Mouse (Mus musculus) midbrain, postnatal 0 days (tissue): ENCODE data around the gene Trpv6. TPM values are rescaled to one million over a fixed set of nuclear protein-coding genes. Genes with fewer than 3 reads are reported as not detected.

ENCODE experiments used
- ATAC-seq: fragments of 200-750 bp; cut with Nextera tagmentation; 2 replicates; pipeline ENCODE4 v1.8.0; 2017; ENCODE audit warnings: moderate number of reproducible peaks, mild to moderate bottlenecking, moderate TSS enrichment, moderate library complexity; ENCODE audit not compliant: low FRiP score
- DNase-seq: peaks from one replicate; pipeline ENCODE4 v3.0.0-alpha.2; 2015; ENCODE audit warnings: low spot score
- H3K27ac ChIP-seq: fragments of 300-500 bp; sonication (generic); 2 replicates; pipeline ENCODE4 v1.5.1; 2014; ENCODE audit warnings: low read depth, mild to moderate bottlenecking, low read length, mixed read lengths
- H3K27me3 ChIP-seq: fragments of 300-500 bp; sonication (generic); 2 replicates; pipeline ENCODE4 v1.6.1; 2014; ENCODE audit warnings: low read length, control low read depth, mixed read lengths; ENCODE audit not compliant: insufficient read depth
- H3K36me3 ChIP-seq: fragments of 300-500 bp; sonication (generic); 2 replicates; pipeline ENCODE4 v1.6.1; 2014; ENCODE audit warnings: low read length, control low read depth, mixed read lengths; ENCODE audit not compliant: insufficient read depth
- H3K4me1 ChIP-seq: fragments of 300-500 bp; sonication (generic); 2 replicates; pipeline ENCODE4 v1.6.1; 2014; ENCODE audit warnings: mild to moderate bottlenecking, control low read depth, antibody characterized with exemption, low read length, mixed read lengths; ENCODE audit not compliant: insufficient read depth
- H3K4me2 ChIP-seq: fragments of 300-500 bp; sonication (generic); 2 replicates; pipeline ENCODE4 v1.6.1; 2014; ENCODE audit warnings: low read depth, mild to moderate bottlenecking, low read length, mixed read lengths; ENCODE audit not compliant: poor library complexity, severe bottlenecking
- H3K4me3 ChIP-seq: fragments of 300-500 bp; sonication (generic); 2 replicates; pipeline ENCODE4 v1.5.1; 2014; ENCODE audit warnings: low read depth, mild to moderate bottlenecking, low read length, moderate library complexity
- H3K9ac ChIP-seq: fragments of 300-500 bp; sonication (generic); replicated peaks from 2 replicates; pipeline ENCODE4 v1.6.1; 2014; ENCODE audit warnings: mild to moderate bottlenecking, low read length, moderate library complexity, mixed read lengths; ENCODE audit not compliant: poor library complexity, severe bottlenecking
- H3K9me3 ChIP-seq: fragments of 300-500 bp; sonication (generic); 2 replicates; pipeline ENCODE4 v1.6.1; 2016; ENCODE audit warnings: low read length, control low read depth
- CTCF ChIP-seq: IDR thresholded peaks from 2 replicates; pipeline ENCODE4 v1.5.1; 2016; ENCODE audit warnings: antibody characterized with exemption, mild to moderate bottlenecking
- WGBS: fragments of 180-500 bp; shearing (Covaris S2); extraction: QIAGEN DNeasy Blood & Tissue Kit; methylation state at CpG from one replicate; pipeline ENCODE4 v1.1.7; 2014; 5-methylcytosine and 5-hydroxymethylcytosine counted together
- polyA plus RNA-seq: library from polyadenylated mRNA; unstranded; fragments of >200 nt; fragmentation: Nextera tagmentation; extraction: Ambion mirVana; gene quantifications from 2 replicates; pipeline ENCODE4 v1.2.1, GENCODE M21; 2015
- total RNA-seq: library from RNA; depleted of rRNA; stranded (reverse); fragments of >200 nt; gene quantifications from 2 replicates; pipeline ENCODE4 v1.2.3, GENCODE M21; 2014

Gene Trpv6
- total and polyA plus RNA-seq, 2 experiments from 2014 or later, result 0.78 TPM; not detected in 1

GRCm38 (mm10) chr6:41676530-41676929 is 40.3 kb upstream of the Trpv6 start:
- ATAC-seq (no peak), DNase-seq (no peak)
- Histone ChIP-seq H3K4me1 (no peaks in the 10 kb centered on the region), H3K4me2 (no peak overlapping the region), H3K4me3 (no peak overlapping the region), H3K9ac (no peak overlapping the region), H3K36me3 (no peaks in the 10 kb centered on the region), H3K27me3 (no peaks in the 10 kb centered on the region), H3K27ac (no peak overlapping the region), H3K9me3 (no peaks in the 10 kb centered on the region)
- no peak for TF ChIP-seq CTCF
- WGBS, result 88% methylated on average over 2 of the region's 2 CpGs

DNA sequence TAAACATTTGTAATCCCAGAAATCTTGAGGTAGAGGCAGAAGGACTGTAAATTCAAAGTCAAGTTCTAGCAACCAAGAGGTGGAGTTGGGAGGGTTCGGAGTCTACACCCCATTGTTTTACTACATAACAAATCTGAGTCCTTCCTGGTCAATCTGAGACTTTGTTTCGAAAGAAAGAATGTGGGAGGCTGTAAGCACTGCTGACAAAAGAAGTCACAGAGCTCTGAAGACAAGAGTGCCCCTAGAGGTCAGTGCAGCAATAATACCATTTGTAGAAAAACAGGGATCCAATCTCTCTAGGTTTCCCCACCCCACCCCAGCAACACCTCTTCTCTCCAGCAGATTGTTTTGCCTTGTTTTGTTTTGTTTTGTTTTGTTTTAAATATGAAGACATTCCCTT is 26.1 kb upstream of the Trpv6 start:
- no peaks in the 10 kb centered on the region for H3K4me1 ChIP-seq
- H3K9ac ChIP-seq, result no peak overlapping the region
- DNase-seq (peak; percentile 2), ATAC-seq (no peak)
- H3K36me3 ChIP-seq, result no peaks in the 10 kb centered on the region
- H3K27me3 ChIP-seq, result no peaks in the 10 kb centered on the region
- 34% methylated on average over 2 of the region's 2 CpGs for WGBS
- peak; percentile 42 for TF ChIP-seq CTCF
- no peak overlapping the region for H3K4me2 ChIP-seq
- no peak overlapping the region for H3K27ac ChIP-seq
- no peaks in the 10 kb centered on the region for H3K9me3 ChIP-seq
- H3K4me3 ChIP-seq, result no peak overlapping the region

GRCm38 (mm10) chr6:41658487-41658886 is 22.3 kb upstream of the Trpv6 start:
- no peak overlapping the region for H3K9ac ChIP-seq
- no peak overlapping the region for H3K4me3 ChIP-seq
- WGBS, result 76% methylated on average over 1 of the region's 1 CpGs
- no peak overlapping the region for H3K4me2 ChIP-seq
- no peak for DNase-seq
- no peaks in the 10 kb centered on the region for H3K4me1 ChIP-seq
- no peak overlapping the region for H3K27ac ChIP-seq
- TF ChIP-seq CTCF, result no peak
- no peak for ATAC-seq
- H3K36me3 ChIP-seq, result no peaks in the 10 kb centered on the region
- H3K9me3 ChIP-seq, result no peaks in the 10 kb centered on the region
- no peaks in the 10 kb centered on the region for H3K27me3 ChIP-seq

DNA sequence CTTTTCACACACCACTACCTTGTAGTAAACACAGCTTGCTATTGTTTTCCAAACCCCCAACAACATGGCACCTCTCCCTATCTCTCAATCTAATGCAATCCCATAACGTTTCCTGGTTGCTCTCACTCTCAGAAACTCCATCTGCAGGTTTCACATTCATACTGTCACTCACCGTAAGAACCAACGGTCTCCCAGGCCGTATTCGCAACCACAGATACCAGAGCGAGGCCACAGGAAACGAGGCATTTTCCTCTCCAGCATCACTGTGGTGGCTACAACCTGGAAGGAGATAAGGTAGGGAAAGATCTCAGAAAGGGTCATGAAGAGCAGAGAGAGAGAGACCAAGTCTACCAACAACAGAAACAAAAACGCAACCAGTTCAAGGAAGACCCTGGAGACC is 18.4 kb upstream of the Trpv6 start:
- Histone ChIP-seq H3K36me3 (no peaks in the 10 kb centered on the region), H3K4me1 (no peaks in the 10 kb centered on the region), H3K4me2 (no peak overlapping the region), H3K9ac (no peak overlapping the region), H3K4me3 (no peak overlapping the region), H3K27ac (no peak overlapping the region), H3K9me3 (no peaks in the 10 kb centered on the region), H3K27me3 (no peaks in the 10 kb centered on the region)
- WGBS, result 89% methylated on average over 8 of the region's 8 CpGs
- no peak for DNase-seq
- no peak for TF ChIP-seq CTCF
- no peak for ATAC-seq

DNA sequence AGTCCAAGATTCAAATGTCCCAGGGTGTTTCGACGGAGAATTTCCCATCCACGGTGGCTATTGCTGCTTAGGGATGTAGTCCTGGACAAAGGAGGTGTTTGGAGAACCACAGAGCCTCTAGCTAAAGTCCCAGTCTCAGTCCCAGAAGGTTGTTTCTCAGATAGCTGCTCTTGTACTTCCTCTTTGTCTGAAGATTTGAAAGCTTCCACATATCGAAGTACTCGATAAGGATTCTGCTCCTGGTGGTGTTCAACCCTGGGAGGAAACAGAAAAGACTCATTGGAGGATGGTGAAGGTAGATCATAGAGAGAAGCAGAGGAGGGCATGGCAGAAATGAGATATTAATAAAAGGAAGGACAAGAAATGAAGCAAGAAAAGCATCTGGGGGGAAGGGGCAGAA is 17.0 kb upstream of the Trpv6 start:
- H3K27me3 ChIP-seq, result no peaks in the 10 kb centered on the region
- no peak for TF ChIP-seq CTCF
- no peak overlapping the region for H3K27ac ChIP-seq
- no peak overlapping the region for H3K9ac ChIP-seq
- no peaks in the 10 kb centered on the region for H3K36me3 ChIP-seq
- no peaks in the 10 kb centered on the region for H3K4me1 ChIP-seq
- H3K9me3 ChIP-seq, result no peaks in the 10 kb centered on the region
- no peak overlapping the region for H3K4me3 ChIP-seq
- no peak overlapping the region for H3K4me2 ChIP-seq
- DNase-seq (no peak), ATAC-seq (no peak)
- 94% methylated on average over 5 of the region's 5 CpGs for WGBS

DNA sequence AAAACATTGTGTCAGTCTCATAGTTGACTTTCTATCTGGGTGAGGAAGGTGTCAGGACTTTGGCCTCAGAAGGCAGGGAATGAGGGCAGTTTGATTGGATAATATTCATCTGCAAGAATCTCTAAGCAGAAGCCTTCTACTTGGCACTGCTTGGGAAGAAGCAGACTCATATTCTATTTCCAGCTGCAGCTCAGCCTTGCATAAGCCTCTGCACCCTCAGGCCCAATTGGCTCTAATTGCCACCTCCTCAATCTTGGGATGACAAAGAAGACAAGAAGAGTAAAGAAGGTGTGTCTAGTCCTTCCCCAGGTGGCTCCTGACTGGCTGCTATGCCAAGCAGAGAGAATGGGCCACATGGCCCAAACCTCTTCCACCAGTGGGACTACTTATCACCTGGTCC is 10.5 kb upstream of the Trpv6 start:
- no peaks in the 10 kb centered on the region for H3K4me1 ChIP-seq
- no peaks in the 10 kb centered on the region for H3K36me3 ChIP-seq
- DNase-seq, result no peak
- no peaks in the 10 kb centered on the region for H3K27me3 ChIP-seq
- TF ChIP-seq CTCF, result no peak
- H3K4me3 ChIP-seq, result no peak overlapping the region
- no peak overlapping the region for H3K4me2 ChIP-seq
- no peaks in the 10 kb centered on the region for H3K9me3 ChIP-seq
- no peak overlapping the region for H3K9ac ChIP-seq
- H3K27ac ChIP-seq, result no peak overlapping the region
- ATAC-seq, result no peak

DNA sequence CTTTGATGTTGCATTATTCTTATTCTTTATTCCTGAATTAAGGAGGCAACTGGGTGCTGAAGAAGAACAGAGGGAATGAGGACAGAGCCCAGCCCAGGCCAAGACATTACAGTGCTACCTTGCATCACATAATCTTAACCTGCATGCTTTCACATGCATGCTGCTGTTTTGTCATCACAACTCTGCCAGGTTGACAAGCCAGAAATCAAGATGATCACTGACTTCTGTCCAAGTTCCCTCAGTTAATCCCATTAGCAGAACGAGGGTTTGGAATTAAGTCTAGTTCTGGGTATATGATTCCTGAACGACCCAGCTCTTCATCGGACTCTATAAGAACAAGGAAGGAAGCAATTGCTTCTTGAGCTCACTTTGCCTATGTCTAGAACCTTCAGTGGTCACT is 10.0 kb upstream of the Trpv6 start:
- H3K36me3 ChIP-seq, result no peaks in the 10 kb centered on the region
- no peak overlapping the region for H3K4me3 ChIP-seq
- WGBS, result 80% methylated on average over 3 of the region's 3 CpGs
- DNase-seq (no peak), ATAC-seq (no peak)
- no peaks in the 10 kb centered on the region for H3K27me3 ChIP-seq
- H3K9me3 ChIP-seq, result no peaks in the 10 kb centered on the region
- H3K4me2 ChIP-seq, result no peak overlapping the region
- no peak for TF ChIP-seq CTCF
- no peaks in the 10 kb centered on the region for H3K4me1 ChIP-seq
- no peak overlapping the region for H3K27ac ChIP-seq
- no peak overlapping the region for H3K9ac ChIP-seq
